Mouse (Mus musculus) testis, postnatal 10 days (tissue): ENCODE data around the gene Chd9.

ENCODE experiments used
- DNase-seq: peaks from one replicate; pipeline ENCODE4 v3.0.0; 2021; ENCODE audit warnings: low spot score

The Chd9 gene

DNA sequence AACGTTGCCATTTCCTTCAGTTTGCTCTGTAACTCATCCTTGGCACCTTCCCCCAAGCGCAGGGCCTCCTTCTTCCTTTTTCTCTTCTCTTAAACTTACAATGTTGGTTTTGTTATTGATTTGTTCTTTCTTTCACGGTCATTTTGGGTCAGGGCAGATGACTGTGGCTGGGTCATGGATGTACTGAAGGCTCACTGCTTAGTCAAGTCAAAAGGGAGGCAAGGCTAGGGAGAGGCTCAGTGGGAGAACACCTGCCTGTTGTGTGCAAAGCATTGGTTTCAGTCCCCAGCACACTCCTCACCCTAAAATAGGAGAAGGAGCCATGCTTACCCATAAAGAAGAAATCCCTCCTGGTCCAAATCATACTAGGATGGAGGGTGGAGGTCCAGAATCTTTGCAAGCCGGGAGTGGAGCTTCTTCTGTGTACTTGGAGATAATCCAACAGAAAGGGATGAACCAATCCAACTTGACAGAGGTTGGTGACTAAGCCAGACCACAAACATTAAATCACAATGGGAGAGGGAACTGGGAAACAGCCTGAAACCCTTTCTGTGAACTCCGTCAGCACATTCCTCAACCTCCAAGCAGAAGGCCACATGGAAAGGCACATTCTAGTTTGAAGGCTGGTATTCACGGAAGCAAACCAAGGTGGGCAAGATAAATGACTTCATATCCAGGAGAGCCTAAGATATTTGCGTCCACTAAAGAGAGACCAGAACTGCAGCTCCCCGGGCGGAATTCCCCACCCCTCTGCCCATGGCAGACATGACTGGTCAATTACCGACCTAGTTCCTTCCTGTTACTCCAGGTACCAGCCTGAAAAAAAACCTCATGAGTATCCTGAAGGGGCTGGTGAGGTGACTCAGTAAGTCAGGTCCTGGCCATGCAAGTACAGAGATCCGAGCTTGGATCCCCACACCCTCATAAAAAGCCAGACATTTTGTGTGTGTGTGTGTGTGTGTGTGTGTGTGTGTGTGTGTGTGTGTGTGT lies 11.9 kb downstream of the Chd9 start:
- no peak for DNase-seq

- DNase-seq = no peak
These were observed 13.2 kb downstream of the Chd9 start for GRCm38 (mm10) chr8:90841321-90841720.

GRCm38 (mm10) chr8:90843127-90843526 lies 15.0 kb downstream of the Chd9 start:
- no peak for DNase-seq

GRCm38 (mm10) chr8:90844179-90844967 lies 16.2 kb downstream of the Chd9 start:
- no peak for DNase-seq

DNA sequence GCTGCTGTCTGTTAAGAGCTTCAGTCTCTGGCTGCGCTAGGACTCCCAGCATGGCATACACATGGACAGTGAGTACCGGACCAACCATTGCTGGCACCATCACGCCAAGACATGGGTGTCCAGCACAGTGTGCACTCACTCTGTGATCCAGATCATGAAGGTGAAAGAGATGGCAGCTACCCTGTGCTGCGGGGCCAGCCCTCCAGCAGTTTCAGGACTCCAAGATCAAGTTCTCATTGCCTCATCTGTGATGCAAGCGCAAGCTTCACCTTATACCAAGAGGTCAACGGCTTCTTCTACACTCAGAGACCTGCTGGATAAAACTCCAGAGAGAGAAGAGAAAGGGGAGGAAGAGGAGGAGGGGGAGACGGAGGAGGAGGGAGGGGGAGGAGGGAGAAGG lies 19.8 kb downstream of the Chd9 start:
- no peak for DNase-seq

DNA sequence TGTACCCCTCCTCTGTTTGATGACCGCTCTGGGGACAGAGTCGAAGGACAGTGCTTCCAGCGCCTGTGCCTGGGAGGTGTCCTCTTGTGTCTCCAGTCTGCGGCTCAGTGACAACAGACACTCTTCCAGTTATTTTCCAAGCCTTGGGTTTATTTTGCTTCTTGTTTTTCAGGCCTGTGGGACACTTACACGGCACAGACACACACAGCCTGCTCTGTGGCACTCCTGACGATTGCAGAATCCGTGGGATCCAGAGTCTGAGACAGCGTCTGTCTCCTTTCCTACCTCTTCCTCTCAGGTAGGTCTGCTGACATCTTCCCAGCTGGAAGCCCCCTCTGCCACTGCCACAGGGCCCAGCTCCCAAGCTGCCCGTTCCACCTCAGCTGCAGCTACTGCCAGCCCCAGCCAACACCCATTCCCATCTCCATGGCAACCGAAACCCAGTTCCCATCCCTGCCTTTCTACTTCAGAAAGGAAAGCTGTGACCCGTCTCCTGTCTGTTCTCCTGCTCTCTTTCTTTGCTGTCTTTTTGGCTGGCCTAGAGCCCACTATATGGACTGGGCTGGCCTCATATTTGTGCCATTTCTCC lies 21.4 kb downstream of the Chd9 start:
- DNase-seq = no peak

- no peak for DNase-seq
These were observed 23.4 kb downstream of the Chd9 start for GRCm38 (mm10) chr8:90851544-90851943.

GRCm38 (mm10) chr8:90853971-90854670 lies 26.0 kb downstream of the Chd9 start:
- DNase-seq = no peak

- DNase-seq = no peak
These were observed 26.6 kb downstream of the Chd9 start for GRCm38 (mm10) chr8:90854671-90855161.

DNA sequence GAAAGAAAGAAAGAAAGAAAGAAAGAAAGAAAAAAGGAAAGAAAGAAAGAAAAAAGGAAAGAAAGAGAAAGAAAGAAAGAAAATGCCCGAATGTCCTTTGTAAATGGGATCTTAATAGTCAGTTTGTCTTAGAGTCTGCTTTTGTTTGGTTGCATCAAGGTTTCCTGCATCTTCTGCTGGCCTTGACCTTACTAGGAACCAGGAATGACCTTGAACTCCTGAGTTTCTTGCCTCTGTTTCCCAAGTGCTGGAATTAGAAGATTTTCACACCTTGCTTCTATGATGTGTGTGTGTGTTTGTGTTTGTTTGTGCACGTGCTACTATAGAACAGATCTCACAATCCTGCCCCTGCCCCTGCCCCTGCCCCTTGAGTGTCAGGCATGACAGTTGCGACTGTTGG lies 28.0 kb downstream of the Chd9 start:
- no peak for DNase-seq

GRCm38 (mm10) chr8:90856952-90857351 lies 28.8 kb downstream of the Chd9 start:
- no peak for DNase-seq

DNA sequence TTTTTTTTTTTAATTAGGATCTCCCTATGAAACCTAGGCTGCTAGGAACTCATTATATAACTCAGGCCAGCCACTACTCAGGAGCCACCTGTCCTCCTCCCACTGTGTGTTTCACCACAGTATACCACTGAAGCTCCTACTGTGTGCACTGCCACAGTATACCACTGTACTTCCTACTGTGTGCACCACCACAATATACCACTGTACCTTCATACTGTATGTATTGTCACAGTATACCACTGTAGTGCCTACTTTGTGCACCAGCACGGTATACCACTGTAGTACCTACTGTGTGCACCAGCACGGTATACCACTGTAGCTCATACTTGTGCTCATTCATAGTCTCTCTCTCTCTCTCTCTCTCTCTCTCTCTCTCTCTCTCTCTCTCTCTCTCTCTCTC lies 29.9 kb downstream of the Chd9 start:
- no peak for DNase-seq

DNA sequence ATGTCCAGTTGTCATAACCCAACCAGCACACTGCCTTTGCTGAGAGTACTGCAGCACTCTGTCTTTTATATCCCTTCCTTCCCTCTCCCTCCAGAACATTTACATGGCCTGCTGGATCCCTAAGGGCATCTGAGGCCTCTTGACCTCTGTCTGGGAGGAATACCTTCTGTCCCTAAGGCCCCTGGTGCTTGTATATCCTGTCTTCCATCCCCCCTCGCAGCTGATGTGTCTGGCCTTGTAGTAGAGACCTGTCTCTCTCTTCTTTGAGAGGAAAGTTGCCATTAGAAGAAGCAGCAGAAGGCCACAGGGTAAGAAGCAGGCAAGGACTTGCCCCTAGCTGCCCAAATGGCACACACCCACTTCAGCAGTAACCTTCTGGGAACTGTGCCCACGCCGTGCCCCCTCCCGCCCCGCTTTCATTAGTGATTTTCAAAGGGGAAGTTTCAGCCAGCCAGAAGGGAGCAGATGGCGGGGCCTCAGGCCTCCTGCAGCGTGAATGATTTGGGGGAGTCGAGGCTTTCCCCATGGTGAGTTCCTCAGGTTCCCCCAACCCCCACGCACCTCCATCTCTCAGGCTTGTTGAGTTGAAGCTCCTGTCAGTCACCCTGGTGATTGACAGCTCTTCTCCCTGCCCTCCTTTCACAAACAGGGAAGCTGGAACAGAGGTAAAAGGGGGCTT lies 33.3 kb downstream of the Chd9 start:
- DNase-seq = peak; percentile 45

DNA sequence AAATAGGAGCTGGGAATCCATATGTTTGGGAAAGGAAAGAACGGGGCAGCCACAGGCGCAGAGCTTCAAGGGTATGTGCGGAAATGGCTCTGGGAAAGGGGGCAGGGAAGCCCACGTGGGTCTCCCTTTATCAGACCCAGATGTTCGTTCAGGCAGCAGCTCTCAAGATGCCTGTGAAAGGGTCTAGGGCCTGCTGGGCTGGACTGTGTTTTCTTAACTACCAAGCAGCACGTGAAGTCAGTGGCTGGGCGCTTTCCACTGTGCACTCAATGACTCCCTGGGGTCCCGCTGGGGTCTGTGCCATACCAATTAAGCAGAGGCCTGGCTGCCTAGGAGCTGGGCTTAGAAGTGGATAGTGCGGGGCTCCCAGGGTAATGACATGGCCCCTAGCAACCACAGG lies 33.9 kb downstream of the Chd9 start:
- DNase-seq = peak; percentile 81

- no peak for DNase-seq
These were observed 38.9 kb downstream of the Chd9 start for GRCm38 (mm10) chr8:90867061-90867460.

GRCm38 (mm10) chr8:90867911-90868310 lies 39.8 kb downstream of the Chd9 start:
- DNase-seq = no peak

GRCm38 (mm10) chr8:90868334-90868733 lies 40.2 kb downstream of the Chd9 start:
- no peak for DNase-seq

- DNase-seq = peak; percentile 81
These were observed 41.1 kb downstream of the Chd9 start for GRCm38 (mm10) chr8:90869071-90869919.

DNA sequence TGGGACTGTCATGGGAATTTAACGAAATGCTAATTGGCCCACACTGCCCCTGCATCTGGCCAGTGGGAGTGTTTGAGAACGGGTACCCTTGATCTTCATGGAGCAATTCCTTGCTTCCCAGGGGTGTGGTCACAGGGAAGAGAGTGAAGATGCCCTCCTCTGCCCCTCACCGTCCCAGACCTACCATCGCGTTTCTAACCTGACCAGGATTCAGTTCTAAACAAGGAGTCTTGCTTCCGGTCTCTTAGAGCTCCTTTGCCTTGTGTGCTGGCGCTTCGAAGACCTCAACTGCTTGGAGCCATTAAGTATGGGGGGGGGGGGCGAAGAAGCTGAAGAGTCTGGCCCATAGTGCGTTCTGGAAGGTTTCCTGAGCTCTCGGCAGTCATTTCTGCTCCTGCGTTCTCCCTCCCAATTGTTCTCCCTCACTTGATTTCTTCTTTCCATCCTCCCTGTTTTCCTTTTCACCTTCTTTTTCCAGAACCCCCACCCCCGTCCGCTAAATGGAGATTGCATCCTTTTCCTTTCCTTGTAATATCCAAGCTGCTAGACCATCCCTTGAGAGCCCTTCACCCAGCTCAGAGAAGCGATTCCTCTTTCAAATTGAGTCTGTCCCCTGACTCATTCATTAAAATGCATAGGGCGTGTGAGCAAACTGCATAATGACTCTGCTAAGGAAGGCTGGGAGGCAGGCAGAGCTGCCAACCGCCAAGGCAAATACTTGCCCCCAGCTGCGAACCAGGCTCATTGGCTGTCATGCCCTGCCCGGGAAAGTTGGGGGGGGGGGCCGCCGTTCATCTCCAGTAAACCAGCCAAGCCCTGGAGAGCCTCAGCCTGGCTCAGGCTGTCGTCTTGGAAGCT lies 42.0 kb downstream of the Chd9 start:
- no peak for DNase-seq
